Mouse (Mus musculus) urinary bladder, postnatal 14 days (tissue): ENCODE data around the gene Nostrin.

ENCODE experiments used
- DNase-seq: peaks from one replicate; pipeline ENCODE4 v3.0.0; 2021; ENCODE audit warnings: low spot score

The Nostrin gene

DNA sequence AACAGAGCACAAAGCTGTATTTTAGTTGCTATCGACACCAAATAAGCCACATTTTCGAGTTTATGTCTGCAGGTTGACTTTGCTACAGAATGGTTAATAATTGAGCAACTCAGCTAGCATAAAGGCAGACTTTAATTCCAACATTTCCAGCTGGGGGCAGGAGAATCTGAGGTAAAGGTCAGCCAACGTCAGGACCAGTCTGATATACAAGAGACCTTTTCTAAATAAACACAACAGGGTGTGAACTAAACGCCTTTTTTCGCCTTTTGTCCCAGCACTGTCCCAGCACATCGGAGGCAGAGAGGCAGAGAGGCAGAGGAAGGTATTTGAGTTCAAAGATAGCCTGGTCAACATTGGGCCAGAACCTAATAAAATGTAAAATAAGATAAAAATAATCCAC, 69.6 kb downstream of the Nostrin start:
- no peak for DNase-seq

DNA sequence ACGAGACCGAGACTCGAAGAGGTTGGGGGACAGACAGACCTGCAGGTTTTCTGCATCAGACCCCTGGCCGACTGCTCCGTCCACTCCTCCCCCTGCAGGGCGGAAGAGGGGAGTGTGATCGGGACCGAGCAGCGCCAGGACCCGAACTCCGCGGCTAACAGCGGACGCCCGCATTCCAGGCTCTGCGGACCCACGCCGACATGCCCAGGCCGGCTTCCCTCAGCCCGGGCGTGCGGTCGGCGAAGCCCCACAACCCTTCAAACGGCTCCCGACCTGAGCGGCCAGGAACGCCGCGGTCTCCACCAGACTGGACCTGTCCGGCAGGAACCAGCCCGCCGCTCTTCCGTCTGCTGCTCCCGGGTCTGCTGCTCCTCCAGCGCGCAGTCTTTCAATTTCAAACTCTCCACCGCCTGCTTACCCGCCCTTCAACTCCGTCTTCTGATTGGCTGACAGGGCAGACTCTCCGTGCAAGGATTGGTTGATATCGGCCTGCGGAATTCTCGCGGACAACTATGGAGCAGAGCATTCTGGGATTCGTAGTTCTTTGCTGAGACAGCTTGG, 70.3 kb downstream of the Nostrin start, which contains the start of gene Spc25:
Gene Spc25 (minus strand): TSS at position 404 of the 561 bp plus-strand sequence.
- peak; percentile 92 for DNase-seq

DNA sequence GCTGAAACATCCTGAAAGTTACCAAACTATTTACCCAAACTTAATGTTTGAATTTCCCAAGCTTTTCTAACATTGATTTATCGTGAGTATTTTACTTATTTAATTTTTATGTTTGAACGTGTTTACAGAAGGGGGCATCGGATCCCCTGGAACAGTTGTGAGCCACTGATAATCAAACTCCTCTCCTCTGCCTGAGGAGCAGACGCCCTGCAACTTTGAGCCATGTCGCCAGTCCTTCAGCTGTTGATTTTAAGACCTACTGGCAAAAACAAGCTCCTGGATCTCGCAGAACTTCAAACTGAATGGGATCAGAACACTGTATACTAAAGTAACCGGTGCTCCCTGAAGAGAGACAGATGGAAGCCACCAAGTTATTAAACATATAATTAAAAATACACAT, 70.9 kb downstream of the Nostrin start:
- DNase-seq = no peak

DNA sequence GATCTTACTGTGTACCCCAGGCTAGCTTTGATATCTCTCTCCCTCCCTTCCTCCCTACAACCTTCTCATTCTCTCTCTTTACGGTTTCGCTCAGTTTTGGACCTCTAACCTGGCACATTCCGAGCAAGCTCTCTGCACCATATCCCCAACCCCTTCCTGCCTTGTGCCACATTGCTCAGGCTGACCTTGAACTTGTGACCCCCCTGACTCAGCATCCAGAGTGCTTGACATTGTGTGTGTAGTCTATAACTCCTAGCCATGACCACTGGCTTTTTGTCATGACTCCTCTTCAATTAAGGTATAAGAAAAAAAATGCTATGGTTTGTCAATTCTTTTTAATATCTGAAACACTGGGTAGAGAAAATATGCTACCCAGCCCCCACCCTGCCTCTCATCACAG, 74.1 kb downstream of the Nostrin start:
- no peak for DNase-seq

DNA sequence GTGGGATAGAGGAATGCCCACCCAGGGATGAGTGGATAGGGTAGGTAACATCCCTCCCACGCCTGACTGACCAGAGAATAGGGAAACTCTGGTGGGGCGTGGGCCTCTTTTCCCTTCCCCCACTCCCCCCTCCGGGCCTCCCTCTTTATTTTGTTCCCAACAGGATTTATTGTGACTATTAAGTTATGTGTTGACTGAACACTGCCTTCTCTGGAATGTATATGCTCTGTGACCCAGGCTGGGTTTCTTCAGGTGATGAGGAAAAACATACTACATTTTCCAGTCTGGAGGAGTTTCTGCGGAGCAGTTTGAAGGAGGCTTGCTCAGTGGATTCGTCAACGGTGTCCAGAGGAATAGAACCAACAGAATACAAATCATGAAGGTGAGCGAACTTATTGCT, 75.2 kb downstream of the Nostrin start, which contains the start of gene G6pc2:
Gene G6pc2 (plus strand): TSS at position 301 of the 400 bp plus-strand sequence.
- no peak for DNase-seq

DNA sequence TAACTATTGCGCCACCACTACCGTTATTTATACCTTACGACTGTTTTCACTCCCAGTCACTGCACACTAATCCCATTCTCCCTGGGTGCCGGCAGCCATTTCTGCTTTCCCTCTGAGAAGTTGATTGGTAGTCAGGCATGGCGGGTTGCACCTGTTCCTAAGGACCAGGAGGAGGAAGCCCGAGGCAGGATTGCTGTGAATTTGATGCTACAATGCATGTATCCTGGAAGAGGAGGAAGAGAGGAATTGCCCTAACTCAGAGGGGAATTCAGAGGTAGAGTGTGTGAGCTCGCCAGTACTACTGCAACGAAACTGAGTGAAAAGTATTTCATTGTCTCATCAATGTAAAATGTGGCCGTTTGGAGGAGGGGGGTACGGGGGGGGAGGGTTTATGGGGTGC, 77.1 kb downstream of the Nostrin start:
- DNase-seq = no peak

DNA sequence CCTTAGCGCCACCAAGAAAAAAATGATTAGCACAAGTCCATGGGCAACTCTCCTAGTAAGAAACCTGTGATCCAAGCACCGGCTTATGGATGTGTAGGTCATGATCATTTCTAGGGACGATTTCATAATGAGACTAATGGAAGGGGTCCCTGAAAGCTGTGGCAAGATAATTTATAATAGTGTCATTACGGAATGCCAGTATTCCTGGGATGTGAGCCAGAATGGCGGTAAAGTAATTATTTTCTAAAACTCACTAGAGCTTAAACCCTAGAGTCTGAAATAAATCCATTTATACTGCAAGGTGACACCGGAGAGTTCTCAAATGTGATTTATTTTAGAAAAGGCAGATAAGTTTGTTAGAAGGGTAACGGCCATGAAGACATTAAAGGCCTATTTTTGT, 79.6 kb downstream of the Nostrin start:
- DNase-seq = no peak

DNA sequence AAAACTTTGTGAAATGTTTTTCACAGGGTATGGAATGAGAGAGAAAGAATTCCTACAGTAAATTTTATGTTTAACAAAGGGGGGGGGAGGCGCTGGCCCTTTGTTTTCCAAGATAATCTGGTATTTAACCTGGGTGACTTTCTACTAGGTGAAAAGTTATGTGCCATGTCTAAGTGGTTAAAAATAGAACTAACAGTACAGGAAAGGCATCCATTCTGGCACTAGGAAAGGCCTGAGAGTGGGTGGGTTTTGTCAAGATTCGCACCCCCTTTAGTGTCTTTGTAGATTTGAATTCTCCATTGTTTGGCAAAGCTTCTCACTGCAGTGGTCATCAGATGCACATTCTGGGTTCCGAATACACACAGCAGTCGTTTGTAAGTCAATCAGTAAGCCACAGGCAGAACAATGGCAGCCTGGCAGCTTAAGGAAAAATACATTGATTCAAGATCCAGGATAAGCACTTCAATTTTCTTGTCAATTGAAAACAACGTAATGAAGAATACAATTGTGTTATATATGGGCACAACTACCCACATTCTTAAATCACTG, 86.3 kb downstream of the Nostrin start:
- DNase-seq = no peak

DNA sequence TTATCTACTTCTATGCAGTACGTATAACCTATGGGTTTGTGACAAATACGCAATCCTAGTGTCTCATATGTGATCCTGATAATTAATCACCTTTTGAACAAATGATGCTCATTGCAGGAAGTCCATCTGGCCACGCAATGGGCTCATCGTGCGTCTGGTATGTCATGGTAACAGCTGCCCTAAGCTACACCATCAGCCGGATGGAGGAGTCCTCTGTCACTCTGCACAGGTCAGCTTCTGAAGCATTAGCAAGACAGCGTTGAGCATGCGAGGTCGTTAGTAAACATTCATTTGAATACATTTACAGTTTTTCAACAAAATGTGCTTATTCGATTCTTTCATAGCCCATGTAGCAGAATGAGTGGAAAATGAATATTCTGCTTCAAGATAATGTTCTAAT, 87.2 kb downstream of the Nostrin start:
- no peak for DNase-seq

DNA sequence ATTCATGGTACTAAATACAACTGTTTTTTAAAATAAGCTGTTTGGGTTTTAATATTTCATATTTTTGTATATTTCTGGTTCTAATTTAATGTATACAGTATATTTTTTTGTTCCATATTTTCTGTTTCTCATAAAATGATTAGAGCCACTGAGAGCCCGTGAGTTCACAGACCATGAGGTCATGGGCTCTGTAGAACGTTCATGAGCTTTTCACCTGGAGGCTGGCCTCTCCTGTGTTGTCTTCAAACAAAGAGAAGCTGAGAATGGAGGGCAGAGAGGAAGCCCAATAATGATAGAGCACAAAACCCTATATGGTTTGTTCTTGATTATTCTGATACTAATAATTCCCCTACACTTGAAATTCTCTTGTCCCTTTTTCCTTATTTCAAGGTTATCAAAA, 89.1 kb downstream of the Nostrin start:
- DNase-seq = no peak

DNA sequence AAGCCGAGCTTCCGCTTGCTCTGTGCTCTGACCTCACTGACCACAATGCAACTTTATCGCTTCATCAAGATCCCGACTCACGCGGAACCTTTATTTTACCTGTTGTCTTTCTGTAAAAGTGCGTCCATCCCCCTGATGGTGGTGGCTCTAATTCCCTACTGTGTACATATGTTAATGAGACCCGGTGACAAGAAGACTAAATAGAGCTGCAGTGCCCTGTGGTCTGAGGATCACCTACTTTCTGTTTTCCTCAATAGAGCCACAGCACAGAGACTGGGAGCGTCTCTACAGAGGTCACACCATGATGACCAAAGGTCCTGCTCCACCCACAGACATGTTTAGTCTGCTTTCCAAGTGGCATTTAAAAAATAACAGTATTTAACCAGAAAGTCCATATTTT, 91.3 kb downstream of the Nostrin start:
- DNase-seq = no peak

DNA sequence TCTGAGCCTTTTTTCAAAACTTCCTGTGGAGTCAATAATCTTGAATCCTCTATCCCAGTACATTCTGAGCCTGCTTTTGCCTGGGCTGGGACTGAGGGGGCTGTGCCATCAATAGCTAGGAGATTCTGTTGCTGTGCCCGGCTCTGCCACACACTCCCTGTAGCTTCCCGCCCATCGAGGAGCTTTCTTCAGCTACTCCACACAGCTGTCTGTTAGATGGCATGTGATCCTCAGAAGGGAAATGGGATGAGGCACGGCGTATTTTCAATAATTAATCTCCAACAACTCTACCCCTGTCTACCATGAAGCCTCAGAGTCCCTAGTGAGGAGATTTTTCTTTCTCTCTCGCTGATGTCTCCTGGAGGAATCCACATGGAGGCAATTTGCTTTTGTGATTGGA, 93.0 kb downstream of the Nostrin start:
- no peak for DNase-seq

DNA sequence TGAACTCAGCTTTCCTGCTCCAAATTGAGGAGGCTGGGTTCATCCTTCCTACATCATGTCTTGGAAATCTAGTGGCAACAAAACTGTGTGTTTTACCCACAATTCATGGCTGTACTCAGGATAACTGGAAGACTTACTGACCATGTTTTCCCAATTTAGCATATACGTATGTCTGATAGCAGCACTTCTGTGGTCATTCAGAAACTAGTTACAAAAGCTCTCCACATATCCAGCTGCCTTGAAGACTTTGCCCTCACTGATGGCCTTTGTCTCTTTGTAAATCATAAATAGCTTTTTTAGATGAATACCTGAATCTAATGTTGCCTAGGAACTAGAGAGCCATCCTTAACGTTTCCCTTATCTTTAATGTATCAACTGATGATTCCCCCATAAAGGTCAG, 94.5 kb downstream of the Nostrin start:
- DNase-seq = no peak

DNA sequence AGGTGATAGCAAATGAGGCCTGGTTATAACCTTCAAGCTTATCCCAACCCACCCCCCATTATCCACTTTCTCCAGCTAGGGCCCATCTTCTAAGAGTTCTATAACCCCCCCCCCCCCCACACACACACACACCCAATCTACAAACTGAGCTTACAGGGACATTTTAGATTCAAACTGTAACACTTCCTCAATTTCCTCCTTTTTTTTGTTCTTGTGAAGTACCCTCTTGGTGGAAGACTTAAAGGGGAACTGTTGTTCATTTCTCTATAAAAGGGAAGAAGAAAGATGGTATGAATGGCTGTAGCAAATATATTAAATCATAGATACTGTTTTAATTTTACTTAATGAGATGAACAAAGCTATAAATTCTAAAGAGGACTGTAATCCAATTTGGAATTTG, 96.5 kb downstream of the Nostrin start:
- DNase-seq = no peak

DNA sequence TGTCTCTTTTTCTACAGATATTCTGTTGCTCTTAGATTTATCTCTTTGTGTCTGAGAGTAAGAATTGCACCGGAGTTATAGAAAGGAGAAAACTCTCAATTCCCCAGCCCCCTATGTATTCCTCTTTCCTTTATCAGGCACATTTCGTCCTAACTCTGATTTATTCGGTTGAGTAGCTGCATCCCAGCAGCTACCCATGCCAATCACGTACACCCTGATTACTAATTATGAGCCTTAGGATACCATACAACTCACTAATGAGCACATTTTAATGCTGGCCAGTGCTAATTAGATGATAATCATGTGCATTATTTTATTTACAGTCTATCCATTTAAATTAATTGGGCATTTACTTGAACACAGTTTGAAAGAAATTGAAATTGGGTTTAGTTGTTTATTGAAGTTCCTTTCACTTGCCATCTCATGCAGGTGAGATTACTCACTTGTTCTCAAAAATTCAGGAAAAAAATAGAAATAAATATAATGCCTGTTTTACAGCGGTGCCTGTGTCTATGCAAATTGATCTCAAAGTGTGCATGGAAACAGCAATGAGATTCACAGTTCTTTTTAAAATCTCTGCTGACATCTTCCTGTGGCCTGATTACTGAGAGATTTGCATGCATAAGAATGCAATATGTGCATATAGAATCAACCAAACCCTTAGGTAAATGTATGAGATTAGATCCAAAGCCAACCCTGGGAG, 99.5 kb downstream of the Nostrin start:
- no peak for DNase-seq
